Mouse (Mus musculus) heart, postnatal 36 days (tissue): ENCODE measurements around the gene Tmprss4. TPM values are rescaled to one million over a fixed set of nuclear protein-coding genes. Genes with fewer than 3 reads are reported as not detected.

Source experiments
- DNase-seq, 2 experiments: peaks; one replicate each; pipeline ENCODE4 v3.0.0; 2021 to 2022
- intact Hi-C: fragments of 180-260 bp; cut with DNase I; formaldehyde crosslinking; loops from one replicate; pipeline ENCODE4 v1.15.1; 2025
- total RNA-seq, 2 experiments: library from RNA; stranded (reverse); gene quantifications; 2 replicates each; pipeline ENCODE4 v1.2.3; 2021

Tmprss4 gene
- total RNA-seq = not detected

DNA sequence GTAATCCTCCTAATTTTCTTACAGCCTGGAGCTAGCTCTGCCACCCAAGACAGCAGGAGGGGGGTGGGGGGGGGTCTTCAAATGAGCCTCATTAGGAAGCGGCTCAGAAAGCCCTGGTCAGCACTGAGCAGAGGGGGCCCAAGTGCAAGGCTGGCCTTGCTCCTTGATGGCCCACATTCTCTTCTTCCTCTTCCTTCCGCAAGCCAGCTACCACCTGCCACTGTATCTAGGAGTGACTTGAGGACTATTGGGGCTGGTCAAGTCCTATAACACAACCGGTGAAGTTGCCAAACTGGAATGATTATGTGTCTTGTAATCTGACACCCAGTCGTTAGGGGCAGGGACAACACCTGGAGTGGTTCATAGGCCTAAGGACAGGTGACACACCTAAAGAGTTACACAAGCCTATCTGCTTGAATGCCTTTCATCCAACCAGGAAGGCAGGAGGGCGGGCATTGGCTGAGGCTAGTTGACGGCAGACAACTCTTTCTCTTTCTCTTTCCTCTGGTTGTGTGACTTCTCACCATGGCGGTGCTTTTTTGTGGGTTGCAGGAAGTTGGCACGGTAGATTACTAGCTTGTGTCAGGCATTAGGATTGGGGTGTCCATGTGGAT, at the start of gene Tmprss4:
Tmprss4 (minus strand) TSS at position 296 of the 614 bp plus-strand sequence.
- DNase-seq = no peak
- intact Hi-C loops = no loop called here

GRCm38 (mm10) chr9:45252395-45252794, 48.5 kb upstream of the Tmprss4 start:
- intact Hi-C loops = no loop called here
- no peak for DNase-seq

GRCm38 (mm10) chr9:45251990-45252389, 48.1 kb upstream of the Tmprss4 start:
- intact Hi-C loops = no loop called here
- no peak for DNase-seq

- DNase-seq = no peak
- intact Hi-C loops = no loop called here
Observed at GRCm38 (mm10) chr9:45251281-45251680, 47.4 kb upstream of the Tmprss4 start.

DNA sequence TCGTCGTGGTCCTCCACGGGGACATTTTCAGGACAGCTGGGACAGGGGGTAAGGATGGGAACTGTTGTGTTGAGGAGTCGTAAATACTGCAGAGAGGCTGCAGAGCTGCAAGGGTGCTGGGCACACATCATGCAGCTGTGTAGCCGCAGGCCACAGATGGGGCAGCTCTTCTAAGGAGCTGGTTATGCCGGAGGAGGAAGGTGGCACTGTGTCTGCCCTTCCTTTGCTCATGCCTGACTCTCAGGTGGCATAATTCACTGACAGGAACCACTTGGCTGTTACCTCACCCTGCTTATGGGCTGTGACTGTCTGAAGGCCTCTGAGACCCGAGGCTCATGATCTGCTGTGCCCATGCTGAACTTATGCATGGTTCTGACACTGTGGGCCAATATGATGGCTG, 46.4 kb upstream of the Tmprss4 start:
- intact Hi-C loops = no loop called here
- DNase-seq = no peak

DNA sequence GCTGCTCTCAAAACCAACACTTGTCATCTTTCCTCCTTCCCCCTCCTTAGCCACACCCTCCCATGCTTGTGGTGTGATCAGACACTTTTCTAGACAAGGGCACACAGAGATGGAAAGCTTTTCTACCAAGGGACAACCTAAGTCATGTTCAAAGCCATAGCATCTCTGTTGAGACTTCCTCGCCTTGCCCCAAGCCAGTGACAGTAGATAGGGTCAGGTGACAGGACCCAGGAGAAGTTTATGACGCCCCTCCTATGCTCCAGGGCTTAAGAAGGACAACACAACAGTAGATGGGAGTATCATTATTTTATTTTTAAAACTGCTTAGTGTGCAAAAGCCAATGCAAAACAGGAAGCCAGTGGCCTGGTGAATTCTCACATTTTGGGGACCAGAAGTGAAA, 43.6 kb upstream of the Tmprss4 start:
- no peak for DNase-seq
- intact Hi-C loops = no loop called here

GRCm38 (mm10) chr9:45246060-45246459, 42.2 kb upstream of the Tmprss4 start:
- DNase-seq = peak; percentile 24 to 33
- intact Hi-C loops = no loop called here

DNA sequence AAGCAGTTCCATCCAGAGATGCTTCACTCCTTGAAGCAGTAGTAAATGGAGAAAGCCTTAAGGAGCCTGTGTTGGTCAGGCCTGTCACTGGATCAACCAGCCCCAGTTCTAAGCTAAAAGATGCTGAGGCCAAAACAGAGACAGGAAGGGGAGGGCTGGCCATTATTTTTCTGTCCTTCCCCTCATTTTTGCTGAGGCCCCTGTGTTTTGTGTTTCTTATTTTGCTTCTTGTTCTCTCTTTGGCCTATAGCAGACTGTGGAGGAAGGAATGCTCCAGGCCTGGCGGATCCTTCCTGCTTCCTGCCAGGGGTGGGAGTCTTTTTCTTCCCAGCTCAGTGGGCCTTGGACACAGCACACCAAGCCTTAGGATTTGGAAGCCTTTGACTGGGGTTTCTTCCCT, 41.5 kb upstream of the Tmprss4 start:
- DNase-seq = no peak

DNA sequence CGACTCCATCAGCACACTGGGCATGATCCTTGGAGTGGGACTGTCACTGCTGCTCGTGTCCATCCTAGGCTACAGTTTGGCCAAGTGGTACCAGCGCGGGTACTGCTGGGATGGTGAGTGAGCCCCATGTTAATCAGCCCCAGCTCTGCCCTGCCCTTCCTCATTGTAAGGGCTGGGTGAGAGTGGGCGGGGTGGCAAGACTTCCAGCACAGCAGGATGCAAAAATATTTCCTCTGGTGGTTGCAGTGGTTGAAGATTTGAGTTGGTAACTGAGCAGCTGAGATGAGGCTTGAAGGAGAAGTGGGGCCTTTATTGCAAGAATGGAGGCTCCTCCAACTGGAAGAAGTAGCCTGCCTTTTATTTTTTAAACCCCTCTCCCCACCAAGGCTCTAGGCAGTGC, 37.5 kb upstream of the Tmprss4 start:
- intact Hi-C loops = no loop called here
- DNase-seq = no peak

More for the DNA sequence above, 41.5 kb upstream of the Tmprss4 start:
- intact Hi-C loops = no loop called here

DNA sequence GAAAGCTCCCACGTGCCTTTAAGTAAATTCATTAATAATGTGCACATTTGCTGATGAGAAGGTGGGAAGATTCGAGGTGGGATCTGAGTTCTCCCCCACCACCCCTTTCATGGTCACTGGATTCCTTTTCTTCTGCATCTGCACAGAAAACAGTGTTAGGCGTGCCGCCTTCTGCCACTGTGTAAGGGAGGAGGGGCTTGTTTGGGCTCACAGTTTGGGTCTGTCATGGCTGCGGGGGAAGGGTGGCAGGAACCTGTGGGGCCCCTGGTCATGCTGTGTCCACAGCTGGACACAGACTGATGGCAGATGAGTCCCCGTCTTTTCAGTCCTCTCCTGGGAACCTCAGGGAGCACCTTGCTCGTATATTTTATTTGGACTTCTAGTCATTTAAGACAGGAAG, 32.9 kb upstream of the Tmprss4 start:
- no peak for DNase-seq
- intact Hi-C loops = no loop called here

DNA sequence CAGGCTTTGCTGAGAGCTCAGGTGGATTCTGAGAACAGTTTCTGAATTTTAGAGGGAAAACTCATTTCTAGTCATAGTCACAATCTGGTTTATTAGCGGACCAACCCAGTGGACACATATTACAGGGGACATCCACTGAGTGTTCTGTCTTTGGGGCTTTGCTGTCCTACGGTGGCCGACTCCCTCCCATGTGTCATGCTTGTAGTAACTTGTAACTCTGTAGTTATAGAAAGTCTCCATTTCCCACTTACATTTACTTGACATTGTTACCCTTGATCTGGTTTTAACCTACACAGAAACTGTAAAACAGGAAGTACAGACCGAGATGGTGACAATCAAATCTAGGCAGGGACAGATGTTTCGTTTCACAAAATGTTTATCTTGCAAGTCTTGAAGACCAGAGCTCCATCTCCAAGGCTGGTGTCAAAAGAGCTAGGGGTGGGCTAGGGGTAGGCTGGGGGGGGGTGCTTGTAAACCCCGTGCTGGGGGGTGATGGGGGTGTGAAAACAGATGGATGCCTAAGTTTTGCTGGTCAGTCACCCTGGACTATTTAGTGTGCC, 31.9 kb upstream of the Tmprss4 start:
- DNase-seq = no peak
- intact Hi-C loops = no loop called here

DNA sequence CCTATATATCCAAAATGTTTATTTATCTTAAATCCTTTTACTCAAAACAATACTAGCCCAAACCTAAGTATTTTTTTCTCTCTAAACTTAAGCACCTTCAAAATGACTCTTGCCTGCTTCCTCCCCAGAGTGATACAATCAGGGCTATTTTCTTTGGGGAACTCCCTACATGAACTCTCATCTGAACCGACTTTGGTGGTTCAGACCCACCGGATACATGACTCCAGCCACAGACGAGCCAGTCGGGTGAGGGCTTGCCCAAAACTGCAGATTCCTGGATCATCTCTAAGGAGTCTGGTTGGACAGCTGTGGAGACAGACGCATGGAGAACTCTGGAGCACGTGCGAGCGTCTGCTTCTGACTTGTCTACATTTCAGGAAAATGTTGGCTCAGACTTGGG, 25.5 kb upstream of the Tmprss4 start:
- intact Hi-C loops = no loop called here
- no peak for DNase-seq

DNA sequence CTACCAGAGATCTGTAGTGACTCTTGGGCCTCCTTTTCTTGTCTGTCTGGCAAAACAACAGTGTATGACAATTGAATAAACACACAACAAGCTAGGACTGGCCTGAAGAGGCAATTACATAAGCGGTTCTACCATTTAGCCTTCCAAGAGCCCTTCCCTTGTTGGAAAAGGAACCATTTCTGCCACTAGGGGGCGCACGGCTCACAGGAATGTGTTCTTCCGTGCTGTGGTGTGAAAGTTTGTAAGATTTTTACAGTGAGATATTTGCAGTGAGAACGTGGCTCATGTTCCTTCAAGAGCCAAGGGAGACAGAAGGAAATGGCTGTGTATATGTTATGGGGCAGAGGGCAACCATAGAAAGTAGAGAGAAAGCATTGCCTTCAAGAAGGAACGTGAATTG, 17.7 kb upstream of the Tmprss4 start:
- intact Hi-C loops = loop anchor here (1.0 to 2.0 kb wide), 3 partner anchors 79 to 195 kb away; no protein-coding TSS in a partner anchor
- DNase-seq = peak; percentile 87 to 92

DNA sequence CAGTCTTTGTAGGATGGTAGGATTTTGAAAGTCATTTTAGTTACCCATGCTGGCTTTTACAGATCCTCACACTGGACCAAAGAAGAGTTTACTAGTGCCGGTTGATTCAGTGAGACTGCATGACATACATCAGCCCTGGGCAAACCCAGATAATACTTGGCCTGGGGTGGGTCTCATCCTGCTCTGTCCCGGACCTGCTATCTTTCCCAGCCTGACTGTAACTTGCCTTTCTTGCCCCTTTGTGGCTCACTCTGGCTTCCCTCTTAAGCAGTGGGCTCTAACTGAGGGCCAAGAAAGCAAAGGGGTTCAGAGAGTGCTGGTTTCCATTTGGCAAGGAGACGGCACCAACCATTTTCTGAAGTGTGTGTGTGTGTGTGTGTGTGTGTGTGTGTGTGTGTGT, 15.8 kb upstream of the Tmprss4 start:
- no peak for DNase-seq
- intact Hi-C loops = loop anchor here (2.0 kb wide), 2 partner anchors 81 to 197 kb away; no protein-coding TSS in a partner anchor

DNA sequence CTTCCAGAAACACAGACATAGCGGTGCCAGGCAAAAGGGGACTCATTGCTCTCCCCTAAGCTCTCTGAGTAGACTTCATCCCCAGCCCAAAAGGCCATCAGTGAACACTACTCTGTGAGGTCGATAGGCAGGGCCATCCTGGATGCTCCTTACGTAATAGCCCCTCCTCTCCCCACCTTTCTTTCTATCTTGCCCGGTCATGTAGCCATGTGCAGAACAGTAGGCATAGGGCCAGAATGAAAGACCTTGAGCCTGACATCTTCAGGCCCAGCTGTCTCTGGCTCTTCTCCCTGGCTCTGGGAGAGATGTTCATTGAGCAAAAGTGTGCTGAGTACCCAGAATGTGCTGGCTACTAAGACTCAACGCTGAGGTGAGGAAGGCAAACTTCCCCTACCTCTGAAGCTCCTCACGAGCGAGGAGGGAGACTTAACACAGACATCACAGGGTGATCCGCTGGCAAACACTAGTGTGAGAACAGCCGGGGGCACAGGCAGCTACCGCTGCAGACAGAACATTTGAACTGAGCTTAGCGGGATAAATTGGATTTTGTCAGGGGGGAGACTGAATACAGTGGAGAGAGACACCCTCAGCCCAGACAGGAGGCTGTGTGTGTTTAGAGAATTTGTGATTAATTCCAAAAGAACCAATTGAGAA, 11.8 kb upstream of the Tmprss4 start:
- intact Hi-C loops = no loop called here
- no peak for DNase-seq

- intact Hi-C loops = no loop called here
- DNase-seq = no peak
Observed at GRCm38 (mm10) chr9:45212001-45212400, 8.1 kb upstream of the Tmprss4 start.

- intact Hi-C loops = no loop called here
- no peak for DNase-seq
Observed at GRCm38 (mm10) chr9:45207015-45207743, 3.3 kb upstream of the Tmprss4 start.

GRCm38 (mm10) chr9:45206121-45206520, 2.2 kb upstream of the Tmprss4 start:
- intact Hi-C loops = no loop called here
- no peak for DNase-seq

DNA sequence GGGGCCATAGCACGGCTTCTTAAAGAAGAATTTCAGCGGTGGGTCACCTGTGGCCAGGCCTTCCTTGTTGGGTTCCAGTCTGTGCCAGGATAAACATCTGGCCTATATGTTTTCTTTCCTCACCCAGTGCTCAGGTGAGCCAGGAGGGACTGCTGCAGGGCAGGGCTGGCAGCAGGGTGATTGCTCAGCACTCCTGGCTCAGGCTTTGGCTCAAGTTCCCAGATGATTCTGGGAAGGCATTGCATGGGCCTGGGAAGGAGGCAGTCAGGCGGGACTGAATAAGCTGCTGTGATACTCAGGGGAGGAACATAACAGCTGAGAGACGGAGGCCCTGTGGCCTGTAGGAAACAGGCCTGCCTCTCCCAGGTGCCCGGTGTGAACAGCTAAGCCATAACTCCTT, 1.3 kb upstream of the Tmprss4 start:
- no peak for DNase-seq
- intact Hi-C loops = no loop called here

DNA sequence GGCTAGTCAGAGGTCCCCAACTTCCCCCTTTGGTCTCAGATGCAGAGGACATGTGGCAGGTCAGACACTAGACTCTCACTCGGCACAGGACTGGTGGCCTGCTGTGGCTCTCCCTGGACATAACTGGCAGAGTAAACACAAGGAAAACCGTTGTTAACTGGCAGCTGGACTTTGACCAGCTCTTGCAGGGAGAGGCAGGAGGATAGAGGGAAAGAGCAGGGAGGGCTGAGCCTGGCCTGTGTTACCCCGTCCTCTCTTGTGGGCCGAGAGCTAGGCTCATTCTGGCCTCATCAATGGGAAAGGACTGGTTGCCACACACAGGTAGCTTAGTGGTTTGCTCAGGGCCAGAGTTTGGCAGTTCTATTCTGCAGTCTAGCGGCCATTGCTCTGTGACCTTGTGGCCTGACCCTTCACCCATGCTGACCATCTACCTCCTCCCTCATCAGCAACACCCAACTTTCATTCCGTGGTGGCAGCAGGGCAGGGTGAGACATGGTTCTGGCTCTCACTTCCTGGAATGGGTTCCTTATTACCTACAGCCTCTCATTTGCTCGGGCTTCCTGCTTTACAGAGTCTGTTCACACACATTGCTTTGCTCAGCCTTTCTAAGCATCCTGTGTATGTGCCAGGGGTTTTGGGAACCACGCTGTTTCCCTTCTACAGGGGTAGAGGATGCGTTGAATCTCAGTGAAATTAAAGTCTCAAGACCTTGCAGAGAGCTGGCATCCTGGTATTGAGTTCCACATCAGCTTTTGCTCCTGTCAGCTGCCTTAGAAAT, 1.7 kb downstream of the Tmprss4 start:
- intact Hi-C loops = no loop called here
- DNase-seq = no peak
